Mouse (Mus musculus) heart, embryonic 14.5 days (tissue): ENCODE results near the gene Sema6b. TPM values are rescaled to one million over a fixed set of nuclear protein-coding genes. Genes with fewer than 3 reads are reported as not detected.

ENCODE experiments used
- ATAC-seq: fragments of 200-750 bp; cut with Nextera tagmentation; 2 replicates; pipeline ENCODE4 v1.8.0; 2017; ENCODE audit warnings: low read depth, moderate TSS enrichment; ENCODE audit not compliant: insufficient number of reproducible peaks, insufficient read depth, low FRiP score
- H3K27ac ChIP-seq, 2 experiments: fragments of 200-500 bp in 1 of 2; fragments of 300-500 bp in 1 of 2; sonication (generic) in 1 of 2; replicated peaks in 1 of 2; 2 replicates each; pipeline ENCODE4 v1.5.1; 2012 to 2014; ENCODE audit warnings: low read depth in 2 of 2, low read length in 2 of 2, control low read depth in 1 of 2, mild to moderate bottlenecking in 1 of 2, mixed read lengths in 1 of 2; ENCODE audit not compliant: control insufficient read depth in 1 of 2, insufficient read depth in 1 of 2
- H3K27me3 ChIP-seq: fragments of 300-500 bp; sonication (generic); 2 replicates; pipeline ENCODE4 v1.6.1; 2014; ENCODE audit warnings: mild to moderate bottlenecking, low read length, control low read depth; ENCODE audit not compliant: control insufficient read depth, insufficient read depth
- H3K36me3 ChIP-seq: fragments of 300-500 bp; sonication (generic); 2 replicates; pipeline ENCODE4 v1.6.1; 2014; ENCODE audit warnings: mild to moderate bottlenecking, control low read depth, low read length, mixed read lengths; ENCODE audit not compliant: control insufficient read depth, insufficient read depth
- H3K4me1 ChIP-seq, 2 experiments: fragments of 200-500 bp in 1 of 2; fragments of 300-500 bp in 1 of 2; sonication (generic) in 1 of 2; 2 replicates each; pipeline ENCODE4 v1.6.1; 2012 to 2014; ENCODE audit warnings: low read length in 2 of 2, control low read depth in 1 of 2, mixed read lengths in 1 of 2; ENCODE audit not compliant: control insufficient read depth in 2 of 2, insufficient read depth in 2 of 2
- H3K4me2 ChIP-seq: fragments of 300-500 bp; sonication (generic); 2 replicates; pipeline ENCODE4 v1.6.1; 2014; ENCODE audit warnings: mild to moderate bottlenecking, low read length
- H3K4me3 ChIP-seq, 2 experiments: fragments of 200-500 bp in 1 of 2; fragments of 300-500 bp in 1 of 2; sonication (generic) in 1 of 2; 2 replicates each; pipeline ENCODE4 v1.5.1; 2012 to 2014; ENCODE audit warnings: low read length in 2 of 2, mild to moderate bottlenecking in 2 of 2, control low read depth in 1 of 2, low read depth in 1 of 2, moderate library complexity in 1 of 2; ENCODE audit not compliant: control insufficient read depth in 1 of 2, insufficient read depth in 1 of 2
- H3K9ac ChIP-seq: fragments of 300-500 bp; sonication (generic); 2 replicates; pipeline ENCODE4 v1.6.1; 2014; ENCODE audit warnings: mild to moderate bottlenecking, low read length
- H3K9me3 ChIP-seq: fragments of 300-500 bp; sonication (generic); 2 replicates; pipeline ENCODE4 v1.6.1; 2016; ENCODE audit warnings: low read length, control low read depth; ENCODE audit not compliant: control insufficient read depth
- WGBS: fragments of 180-500 bp; shearing (Covaris S2); extraction: QIAGEN DNeasy Blood & Tissue Kit; methylation state at CpG from one replicate; pipeline ENCODE4 v1.1.7; 2014; 5-methylcytosine and 5-hydroxymethylcytosine counted together
- microRNA-seq: library from miRNA; unstranded; fragments of <30 nt; microRNA quantifications from one replicate; pipeline ENCODE4, GENCODE M21; 2016
- polyA plus RNA-seq: library from polyadenylated mRNA; unstranded; fragments of >200 nt; fragmentation: Nextera tagmentation; extraction: Ambion mirVana; gene quantifications from 2 replicates; pipeline ENCODE4 v1.2.1, GENCODE M21; 2014

Sema6b gene
- polyA plus RNA-seq, 1 experiment from 2014 or later: 0.85 TPM

GRCm38 (mm10) chr17:56074097-56074826 lies 65.9 kb downstream of the Sema6b start:
- Histone ChIP-seq H3K9me3 (no peaks in the 10 kb centered on the region), H3K27me3 (no peaks in the 10 kb centered on the region), H3K36me3 (peaks cover 39% of the 10 kb centered on the region), H3K4me1 (peaks cover 10 to 11% of the 10 kb centered on the region in 2 experiments), H3K4me3 (peak overlapping the region; percentile 80 to 88), H3K27ac (peak overlapping the region; percentile 94 to 95), H3K9ac (peak overlapping the region; percentile 81), H3K4me2 (peak overlapping the region; percentile 73)
- peak; percentile 23; the same call in 1 of the 2 replicates for ATAC-seq
- 6% methylated on average over 22 of the region's 22 CpGs for WGBS

Small RNAs within 50 kb of the gene (microRNA-seq; reads per million reads assigned to microRNA genes)
- not detected for gene Gm44397

Other genes with a start within 250 kb of the Sema6b start
- 8.1 and 9.4 TPM in 2 replicates for gene Zfp959, start 248.2 kb downstream of the Sema6b start, polyA plus RNA-seq
- 4.5 and 5.1 TPM in 2 replicates for gene Zfp119b, start 190.8 kb downstream of the Sema6b start, polyA plus RNA-seq
- 1.0 and 1.3 TPM in 2 replicates for gene Ebi3, start 187.7 kb downstream of the Sema6b start, polyA plus RNA-seq
- 8.9 and 13.5 TPM in 2 replicates for gene Yju2, start 181.2 kb downstream of the Sema6b start, polyA plus RNA-seq
- gene Shd, start 169.9 kb downstream of the Sema6b start, polyA plus RNA-seq: 7.1 and 7.3 TPM in 2 replicates
- gene Fsd1, start 153.8 kb downstream of the Sema6b start, polyA plus RNA-seq: 1.6 and 1.8 TPM in 2 replicates
- gene Stap2, start 134.8 kb downstream of the Sema6b start, polyA plus RNA-seq: 15.9 and 16.6 TPM in 2 replicates
- gene Mpnd, start 134.6 kb downstream of the Sema6b start, polyA plus RNA-seq: 73.9 and 84.4 TPM in 2 replicates
- 63.6 and 70.5 TPM in 2 replicates for gene Sh3gl1, start 103.7 kb downstream of the Sema6b start, polyA plus RNA-seq
- gene Chaf1a, start 99.9 kb downstream of the Sema6b start, polyA plus RNA-seq: 9.0 and 9.2 TPM in 2 replicates
- gene Ubxn6, start 65.3 kb downstream of the Sema6b start, polyA plus RNA-seq: 41.3 and 42.5 TPM in 2 replicates
- gene Hdgfl2, start 60.7 kb downstream of the Sema6b start, polyA plus RNA-seq: 56.5 and 57.5 TPM in 2 replicates
- gene Plin4, start 30.5 kb downstream of the Sema6b start, polyA plus RNA-seq: 0.15 and 0.19 TPM in 2 replicates
- gene Plin5, start 22.7 kb downstream of the Sema6b start, polyA plus RNA-seq: 0.88 and 1.1 TPM in 2 replicates
- 0.32 and 0.42 TPM in 2 replicates for gene Lrg1, start 18.3 kb downstream of the Sema6b start, polyA plus RNA-seq
- 8.9 and 9.4 TPM in 2 replicates for gene Tnfaip8l1, start 22.1 kb upstream of the Sema6b start, polyA plus RNA-seq
- 76.6 and 81.1 TPM in 2 replicates for gene Mydgf, start 43.6 kb upstream of the Sema6b start, polyA plus RNA-seq
- gene Dpp9, start 78.6 kb upstream of the Sema6b start, polyA plus RNA-seq: 18.9 and 19.5 TPM in 2 replicates
- 23.6 and 25.9 TPM in 2 replicates for gene Fem1a, start 116.5 kb upstream of the Sema6b start, polyA plus RNA-seq
- gene Ticam1, start 136.4 kb upstream of the Sema6b start, polyA plus RNA-seq: 9.2 and 9.3 TPM in 2 replicates
- gene Plin3, start 152.5 kb upstream of the Sema6b start, polyA plus RNA-seq: 66.4 and 70.9 TPM in 2 replicates
- gene Arrdc5, start 159.9 kb upstream of the Sema6b start, polyA plus RNA-seq: not detected in 2 replicates
- gene Uhrf1, start 163.0 kb upstream of the Sema6b start, polyA plus RNA-seq: 42.8 and 44.6 TPM in 2 replicates
- gene Kdm4b, start 185.7 kb upstream of the Sema6b start, polyA plus RNA-seq: 24.1 and 24.4 TPM in 2 replicates